Mouse (Mus musculus): Measurements from ENCODE around the gene Eif5. TPM values are rescaled to one million over a fixed set of nuclear protein-coding genes. Genes with fewer than 3 reads are reported as not detected.

The Eif5 gene
- 115 and 186 TPM in 2 replicates for polyA plus RNA-seq (2012)

DNA sequence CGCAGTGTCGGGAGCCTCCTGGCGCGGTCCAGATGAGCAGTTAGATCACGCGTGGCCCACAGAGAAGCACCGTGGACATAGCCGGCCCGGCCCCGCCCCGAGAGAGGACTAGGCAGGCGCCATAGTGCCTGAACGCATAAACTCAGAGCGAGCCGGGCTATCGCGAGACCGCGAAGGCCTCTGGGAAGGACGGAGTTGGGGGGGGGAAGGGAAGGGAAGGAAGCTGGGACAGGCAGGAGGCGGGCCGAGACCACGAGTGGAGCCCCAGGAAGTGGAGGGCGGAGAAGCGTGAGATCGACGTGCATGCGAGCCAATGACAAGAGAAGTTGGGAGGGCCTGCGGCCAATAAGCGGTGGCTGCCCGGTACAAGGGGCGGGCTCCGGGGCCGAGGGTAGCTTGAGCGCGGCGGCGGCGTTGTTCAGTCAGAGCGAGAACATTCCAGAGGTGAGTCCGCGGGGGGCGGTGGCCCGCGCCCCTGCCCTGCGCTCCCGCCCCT is at the start of gene Eif5:
Gene Eif5, plus strand, starts transcription at position 221 of the 496 bp plus-strand sequence.
- no peak for TF ChIP-seq GATA1 (IDR thresholded peaks at IDR 0.05; ENCODE audit: low read length)

DNA sequence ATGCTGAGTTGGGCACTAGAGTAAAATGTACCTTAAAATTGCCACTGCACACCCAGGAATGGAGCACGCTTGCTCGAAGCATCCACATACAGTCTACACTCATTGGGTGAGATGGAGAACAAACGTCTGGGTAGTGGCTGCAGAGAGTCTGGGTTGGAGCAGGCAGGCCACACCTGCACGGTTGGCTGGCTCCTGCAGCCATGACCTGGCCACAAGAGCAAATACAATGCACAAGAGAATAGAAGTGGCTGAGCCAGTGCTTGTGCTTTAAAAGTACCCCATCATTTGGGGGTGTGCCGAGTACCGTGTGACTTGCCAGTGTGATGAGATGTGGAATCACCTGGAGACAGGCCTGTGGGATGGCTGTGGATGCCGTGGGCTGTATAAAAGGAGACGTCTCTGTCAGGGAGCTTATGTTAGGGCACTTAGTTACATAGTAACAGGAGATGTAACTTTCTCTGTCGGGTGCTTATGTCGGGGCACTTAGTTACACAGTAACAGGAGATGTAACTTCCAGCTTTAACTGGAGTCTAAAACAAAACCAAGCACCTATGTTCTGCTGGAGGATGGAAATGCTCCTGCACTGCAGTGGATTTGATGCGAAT is 48.5 kb upstream of the Eif5 start:
- TF ChIP-seq GATA1 (IDR thresholded peaks at IDR 0.05; ENCODE audit: low read length): no peak

DNA sequence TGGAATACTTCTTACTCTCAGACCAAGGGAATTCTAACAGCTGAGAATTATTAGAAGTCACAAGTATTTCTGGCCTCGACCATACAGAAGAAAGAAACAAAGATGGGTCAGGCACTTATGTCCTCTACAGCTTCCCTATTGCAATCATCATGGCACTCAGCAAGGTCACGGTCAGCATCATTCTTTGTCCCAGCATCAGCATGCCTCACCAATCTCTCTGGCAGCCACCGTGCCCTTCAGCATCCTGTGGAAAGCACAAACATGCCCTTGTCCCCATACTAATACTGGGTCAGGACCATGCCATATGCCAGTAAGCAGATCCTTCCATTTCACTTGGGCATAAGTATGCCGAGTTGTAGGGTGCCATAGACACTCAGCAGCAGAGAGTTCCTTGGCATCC is 42.9 kb upstream of the Eif5 start:
- no peak for TF ChIP-seq GATA1 (IDR thresholded peaks at IDR 0.05; ENCODE audit: low read length)

DNA sequence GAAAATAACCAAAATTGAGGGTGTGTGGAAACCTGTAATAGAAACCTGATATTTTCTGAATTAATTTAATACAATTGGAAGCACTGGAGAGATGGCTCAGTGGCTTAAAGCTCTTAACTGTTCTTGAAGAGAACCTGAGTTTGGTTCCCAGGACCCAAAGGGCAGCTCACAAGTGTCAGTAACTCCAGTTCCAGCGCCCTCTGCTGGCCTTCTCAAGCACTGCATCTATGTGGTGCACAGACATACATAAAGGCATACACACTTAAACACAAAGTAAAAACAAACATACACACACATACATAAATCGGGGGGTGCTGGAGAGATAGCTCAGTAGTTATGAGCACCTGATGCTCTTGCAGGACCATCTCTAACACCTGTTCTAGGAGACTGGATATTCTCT is 40.7 kb upstream of the Eif5 start:
- no peak for TF ChIP-seq GATA1 (IDR thresholded peaks at IDR 0.05; ENCODE audit: low read length)

DNA sequence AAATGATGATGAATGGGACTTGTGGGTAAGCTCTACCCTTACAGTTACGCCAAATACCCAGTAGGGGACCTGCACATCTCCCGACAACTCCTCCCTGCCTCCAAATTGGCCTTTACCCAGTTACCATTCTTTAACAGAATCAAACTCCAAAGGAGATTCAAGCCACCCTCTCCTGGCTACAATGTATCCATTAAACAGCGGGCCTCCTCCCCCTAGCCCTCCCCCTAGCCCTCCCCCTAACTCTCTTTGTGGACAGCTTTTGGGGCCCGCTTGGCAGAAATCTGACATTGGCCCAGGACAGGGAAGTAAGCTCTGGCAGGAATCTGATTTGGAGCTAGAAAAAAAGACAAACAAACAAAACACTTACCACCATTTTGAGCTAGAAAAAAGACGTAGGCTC is 38.2 kb upstream of the Eif5 start:
- TF ChIP-seq GATA1 (IDR thresholded peaks at IDR 0.05; ENCODE audit: low read length): no peak

DNA sequence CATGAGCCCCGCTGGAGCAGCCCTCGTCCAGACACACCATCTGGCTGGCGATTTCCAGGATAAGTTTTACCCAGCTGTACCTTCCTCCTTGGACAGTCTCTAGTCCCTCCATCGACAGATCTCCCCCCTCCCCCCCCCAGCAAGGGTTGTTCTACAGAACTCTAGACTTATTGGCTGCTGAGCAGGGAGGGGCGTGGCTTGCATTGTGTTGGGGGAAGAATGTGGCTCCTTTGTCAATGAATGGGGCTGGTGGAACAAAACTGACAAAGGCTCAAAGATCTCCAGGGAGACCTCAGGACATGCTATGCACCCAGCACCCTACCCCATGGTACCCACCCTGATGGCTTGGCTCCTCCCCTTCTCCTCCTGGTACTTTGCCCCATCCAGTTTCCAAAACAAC is 37.1 kb upstream of the Eif5 start:
- TF ChIP-seq GATA1 (IDR thresholded peaks at IDR 0.05; ENCODE audit: low read length): no peak

DNA sequence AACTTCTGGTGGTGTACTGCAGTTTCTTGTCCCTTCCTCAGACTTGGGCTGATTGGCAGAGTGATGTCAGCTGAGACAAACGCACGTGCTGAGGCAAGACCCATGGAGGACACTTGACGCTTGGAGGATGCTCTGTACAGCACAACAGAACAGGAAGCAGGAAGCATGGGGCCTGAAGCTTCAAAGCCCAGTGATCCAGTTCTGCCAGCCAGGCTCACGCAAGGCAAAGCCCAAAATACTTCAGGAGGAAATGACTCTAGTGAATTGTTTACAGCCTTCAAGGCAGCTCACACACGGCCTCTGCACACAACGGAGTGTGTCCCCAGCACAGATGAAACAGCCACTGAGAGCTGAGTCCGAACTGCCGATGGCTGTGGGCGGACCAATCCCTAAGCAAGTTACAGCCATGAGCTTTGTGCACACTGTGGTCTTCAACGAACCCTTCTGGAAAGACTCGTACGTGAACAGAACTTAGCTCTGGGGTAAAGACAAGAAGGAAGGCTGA is 34.7 kb upstream of the Eif5 start:
- no peak for TF ChIP-seq GATA1 (IDR thresholded peaks at IDR 0.05; ENCODE audit: low read length)

DNA sequence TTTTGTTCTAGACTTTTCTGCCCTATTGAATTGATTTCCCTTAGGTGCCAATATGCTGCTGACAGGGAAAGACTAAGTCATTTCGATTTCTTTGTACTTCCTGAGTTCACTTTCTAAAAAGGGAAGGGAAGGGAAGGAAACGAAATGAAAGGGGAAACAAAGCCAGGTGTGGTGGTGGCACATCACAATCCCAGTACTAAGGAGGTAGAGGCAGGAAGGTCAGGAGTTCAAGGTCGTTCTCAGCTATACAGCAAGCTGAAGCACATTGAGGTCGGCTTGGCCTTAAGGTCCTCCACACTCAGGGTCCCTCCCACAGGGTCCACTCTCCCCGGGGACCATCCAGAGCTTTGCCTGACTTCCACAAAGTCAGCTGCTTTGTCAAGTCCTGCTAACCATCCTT is 34.2 kb upstream of the Eif5 start:
- TF ChIP-seq GATA1 (IDR thresholded peaks at IDR 0.05; ENCODE audit: low read length): no peak

DNA sequence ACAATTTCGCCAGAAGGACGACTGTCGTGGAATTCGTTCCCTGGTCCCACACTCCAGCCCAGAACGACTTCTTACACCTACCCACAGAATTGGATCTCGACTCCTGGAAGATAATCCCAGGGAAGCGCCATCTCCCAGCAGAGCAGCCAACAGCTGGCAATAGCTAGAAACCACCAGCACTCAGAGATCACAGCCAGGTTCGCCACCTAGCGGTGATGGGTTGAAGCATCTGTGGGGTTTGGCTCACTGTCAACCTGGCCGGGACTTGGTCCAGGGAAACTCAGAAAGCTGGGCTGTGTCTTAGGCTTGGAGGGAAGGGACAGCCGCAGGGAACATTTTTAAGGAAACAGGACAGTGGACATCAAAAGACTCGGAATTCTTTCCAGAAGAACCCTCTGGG is 32.9 kb upstream of the Eif5 start:
- no peak for TF ChIP-seq GATA1 (IDR thresholded peaks at IDR 0.05; ENCODE audit: low read length)

DNA sequence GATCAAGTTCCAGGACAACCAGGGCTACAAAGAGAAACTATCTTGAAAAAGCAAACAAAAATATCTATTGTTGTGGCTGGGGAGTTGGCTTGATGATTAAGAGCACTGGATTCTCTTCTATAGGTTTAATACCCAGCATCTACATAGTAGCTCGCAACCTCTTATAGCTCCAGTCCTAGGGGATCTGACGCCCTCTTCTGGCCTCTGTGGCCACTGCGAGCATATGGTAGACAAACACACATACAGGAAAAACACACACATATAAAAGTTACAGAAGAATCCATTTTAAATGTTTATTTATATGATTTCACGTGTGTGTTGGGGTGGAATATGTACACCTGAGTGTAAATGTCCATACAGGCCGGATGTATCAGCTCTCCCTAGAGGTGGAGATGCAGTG is 30.8 kb upstream of the Eif5 start:
- TF ChIP-seq GATA1 (IDR thresholded peaks at IDR 0.05; ENCODE audit: low read length): no peak

DNA sequence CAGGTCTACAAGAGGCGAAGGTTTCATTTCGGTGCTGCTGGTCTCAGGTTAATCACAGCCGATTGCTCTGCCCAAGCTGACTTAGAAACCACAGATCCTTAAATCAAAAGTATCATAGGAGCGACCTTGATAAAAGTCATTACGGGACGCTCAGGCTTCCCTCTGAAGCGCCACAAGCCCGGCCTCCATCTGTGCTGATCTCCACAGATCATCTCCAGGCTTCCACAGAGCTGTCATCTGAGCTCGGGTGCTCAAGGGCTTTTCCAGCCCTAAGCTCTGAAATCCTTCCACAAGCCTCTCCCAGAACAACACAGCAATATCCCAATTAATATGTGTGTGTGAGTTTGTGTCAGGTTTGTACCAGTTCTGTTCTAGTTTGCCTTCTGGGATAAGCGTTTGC is 29.9 kb upstream of the Eif5 start:
- TF ChIP-seq GATA1 (IDR thresholded peaks at IDR 0.05; ENCODE audit: low read length): no peak

DNA sequence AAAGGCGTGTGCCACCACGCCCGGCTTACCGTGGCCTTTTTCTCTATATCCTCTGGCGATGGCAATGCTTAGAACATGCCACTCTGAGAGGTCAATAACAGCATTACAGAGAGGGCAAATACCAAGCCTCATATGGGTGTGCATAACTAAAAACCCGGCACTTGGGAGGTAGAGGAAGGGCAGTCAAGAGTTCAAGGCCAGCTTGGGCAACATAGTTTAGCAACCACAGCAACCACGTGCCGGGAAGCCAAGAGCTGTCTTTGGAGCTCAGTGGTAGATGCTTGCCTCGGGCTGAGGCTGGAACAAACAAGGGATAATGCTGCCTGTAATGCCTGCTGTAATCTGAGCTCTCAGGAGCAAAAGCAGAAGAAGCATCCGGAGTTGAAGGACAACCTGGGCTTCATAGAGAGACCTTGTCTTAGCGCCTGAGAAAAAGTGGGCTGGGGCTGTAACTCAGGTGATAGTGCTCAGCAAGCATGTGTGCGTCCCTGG is 25.2 kb upstream of the Eif5 start:
- TF ChIP-seq GATA1 (IDR thresholded peaks at IDR 0.05; ENCODE audit: low read length): no peak

DNA sequence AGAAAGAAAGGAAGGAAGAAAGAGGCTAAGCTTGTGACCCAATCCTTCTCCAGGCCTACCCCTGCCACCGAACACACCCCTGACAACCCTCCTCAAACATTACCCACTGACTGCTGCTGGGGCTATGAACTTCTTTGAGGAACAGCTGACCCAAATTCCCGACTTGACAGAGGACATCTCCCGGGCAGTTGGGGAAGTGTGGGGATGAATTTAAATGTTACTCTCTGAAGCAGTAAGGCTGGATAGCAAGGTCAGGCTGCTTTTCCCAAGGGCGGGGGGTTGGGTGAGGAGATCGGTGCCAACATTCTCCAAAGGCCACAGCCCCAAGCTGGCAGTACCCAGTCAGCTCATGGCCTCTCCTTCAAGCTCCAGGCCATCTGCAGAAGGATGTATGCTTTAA is 24.1 kb upstream of the Eif5 start:
- no peak for TF ChIP-seq GATA1 (IDR thresholded peaks at IDR 0.05; ENCODE audit: low read length)

DNA sequence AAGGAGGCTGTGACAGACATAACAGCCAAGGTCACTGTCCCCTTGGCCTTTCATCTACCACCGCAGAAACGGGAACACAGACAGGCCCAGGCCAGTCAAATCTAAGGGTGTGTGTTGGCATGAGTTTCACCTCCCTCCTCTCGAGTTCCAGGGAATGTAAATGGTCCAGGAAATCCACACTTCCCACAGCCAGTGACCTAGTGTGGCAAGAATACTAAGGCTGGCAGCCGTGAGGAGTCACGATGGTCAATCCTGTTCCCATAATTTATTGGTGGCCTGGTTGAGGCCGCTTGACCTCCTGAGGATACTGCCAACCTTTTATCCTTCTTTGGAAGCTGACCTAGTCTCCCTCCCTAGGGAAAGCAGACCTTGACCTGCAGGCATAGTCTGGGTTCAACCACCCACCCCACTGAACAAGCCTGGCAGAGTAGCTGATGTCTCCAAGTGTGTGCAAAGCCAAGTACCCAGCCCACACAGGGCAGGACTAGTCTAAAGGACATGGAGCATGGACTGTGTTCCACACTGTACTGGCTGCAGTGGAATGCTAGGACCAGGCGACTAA is 23.5 kb upstream of the Eif5 start:
- no peak for TF ChIP-seq GATA1 (IDR thresholded peaks at IDR 0.05; ENCODE audit: low read length)

DNA sequence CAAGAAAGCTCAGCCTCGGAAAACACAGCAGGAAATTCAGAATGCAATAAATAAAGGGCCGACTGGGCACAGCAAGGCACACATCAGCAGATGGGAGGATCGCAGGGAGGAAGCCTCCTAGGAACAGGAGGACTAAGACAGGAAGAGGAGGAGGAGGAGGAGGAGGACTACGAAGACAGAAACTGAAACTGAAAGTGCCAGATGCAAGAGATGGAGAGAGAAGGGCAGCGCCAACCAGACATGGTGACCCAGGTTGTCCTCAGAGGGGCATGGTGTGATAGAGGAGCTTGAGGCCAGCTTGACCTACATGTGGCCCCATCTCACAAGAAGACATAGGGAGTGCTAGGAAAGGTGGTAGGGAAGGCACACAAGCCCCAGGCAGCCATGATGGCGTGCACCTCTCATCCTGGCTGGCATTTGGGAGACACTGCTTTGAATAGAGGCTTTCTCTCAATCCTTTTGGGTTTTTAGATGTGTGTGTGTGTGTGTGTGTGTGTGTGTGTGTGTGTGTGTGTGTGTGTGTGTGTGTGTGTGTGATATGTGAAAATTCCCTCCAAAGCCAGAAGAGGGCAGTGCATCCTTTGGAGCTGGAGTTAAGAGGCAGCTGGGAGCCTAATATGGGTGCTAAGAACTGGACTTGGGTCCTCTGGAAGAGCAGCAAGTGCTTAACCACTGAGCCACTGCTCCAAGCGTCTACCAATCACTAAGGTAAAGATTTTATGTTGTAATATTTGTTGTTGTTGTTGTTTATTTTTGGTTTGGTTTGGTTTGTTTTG is 22.8 kb upstream of the Eif5 start:
- no peak for TF ChIP-seq GATA1 (IDR thresholded peaks at IDR 0.05; ENCODE audit: low read length)

DNA sequence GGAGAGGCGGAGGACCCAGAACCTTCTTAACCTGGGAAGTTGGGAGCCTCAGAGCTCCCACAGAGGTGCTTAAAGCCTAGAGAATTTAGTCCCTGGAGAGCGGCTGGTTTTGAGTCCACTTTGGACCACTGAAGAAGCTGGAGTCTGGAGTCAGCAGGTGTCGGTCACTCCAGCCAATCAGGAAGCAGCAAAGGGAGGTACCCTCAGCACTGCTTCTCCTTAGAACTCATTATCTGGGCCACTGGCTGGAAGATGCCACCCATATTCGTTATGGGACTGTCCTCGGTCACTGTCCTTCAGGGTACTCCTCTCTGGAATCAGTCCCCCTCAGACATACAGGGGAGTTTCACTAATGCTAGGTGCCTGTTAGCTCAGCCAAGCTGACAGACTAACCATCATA is 21.9 kb upstream of the Eif5 start:
- TF ChIP-seq GATA1 (IDR thresholded peaks at IDR 0.05; ENCODE audit: low read length): no peak
